Mouse (Mus musculus) G1E (cell line): ENCODE measurements at regions not wholly inside any gene's neighbourhood (a gene's known extent, or its start where the extent isn't known, plus 50 kb on each side); places are given as distances from the start of the nearest gene placed in this dataset.

ENCODE experiments used
- CTCF ChIP-seq: IDR thresholded peaks from 2 replicates; pipeline ENCODE4 v1.5.1; 2012; ENCODE audit warnings: low read depth, low read length, inconsistent platforms, mixed read lengths
- GATA1 ChIP-seq: IDR thresholded peaks from 2 replicates; pipeline ENCODE4 v1.6.1; 2012; ENCODE audit warnings: borderline replicate concordance, low read length, inconsistent platforms, mixed read lengths
- TAL1 ChIP-seq: conservative IDR thresholded peaks from 2 replicates; pipeline ENCODE4 v1.6.1; 2012; ENCODE audit warnings: low read depth, low read length, inconsistent platforms, mixed read lengths

GRCm38 (mm10) chr6:118305209-118305608, 107.7 kb upstream of the Ret start:
- no peak for TF ChIP-seq TAL1
- TF ChIP-seq CTCF: no peak
- no peak for TF ChIP-seq GATA1
